Mouse (Mus musculus) stomach, embryonic 14.5 days (tissue): ENCODE results near the gene Cldn11. TPM values are rescaled to one million over a fixed set of nuclear protein-coding genes. Genes with fewer than 3 reads are reported as not detected.
"Not testable (repeated sequence)": the region's sequence is repeated elsewhere in the genome, so short reads cannot be mapped to it uniquely, and the experiment has no call there.

Source experiments
- ATAC-seq: fragments of 200-750 bp; cut with Nextera tagmentation; 2 replicates; pipeline ENCODE4 v1.8.0; 2017; ENCODE audit warnings: low read depth, moderate TSS enrichment; ENCODE audit not compliant: insufficient number of reproducible peaks, insufficient read depth, low FRiP score
- H3K27ac ChIP-seq: fragments of 300-500 bp; sonication (generic); 2 replicates; pipeline ENCODE4 v1.5.1; 2014; ENCODE audit warnings: mild to moderate bottlenecking, low read length, moderate library complexity, mixed read lengths
- H3K27me3 ChIP-seq: fragments of 300-500 bp; sonication (generic); 2 replicates; pipeline ENCODE4 v1.6.1; 2014; ENCODE audit warnings: low read length, control low read depth, mixed read lengths; ENCODE audit not compliant: control insufficient read depth, insufficient read depth
- H3K36me3 ChIP-seq: fragments of 300-500 bp; sonication (generic); 2 replicates; pipeline ENCODE4 v1.6.1; 2014; ENCODE audit warnings: mild to moderate bottlenecking, control low read depth, low read length, moderate library complexity, mixed read lengths; ENCODE audit not compliant: control insufficient read depth, insufficient read depth
- H3K4me1 ChIP-seq: fragments of 300-500 bp; sonication (generic); 2 replicates; pipeline ENCODE4 v1.6.1; 2014; ENCODE audit warnings: low read length, control low read depth, mixed read lengths; ENCODE audit not compliant: control insufficient read depth, insufficient read depth
- H3K4me2 ChIP-seq: fragments of 300-500 bp; sonication (generic); replicated peaks from 2 replicates; pipeline ENCODE4 v1.6.1; 2014; ENCODE audit warnings: low read depth, low read length, control low read depth
- H3K4me3 ChIP-seq: fragments of 300-500 bp; sonication (generic); 2 replicates; pipeline ENCODE4 v1.5.1; 2014; ENCODE audit warnings: low read depth, low read length, control low read depth
- H3K9ac ChIP-seq: fragments of 300-500 bp; sonication (generic); replicated peaks from 2 replicates; pipeline ENCODE4 v1.6.1; 2014; ENCODE audit warnings: low read depth, mild to moderate bottlenecking, control low read depth, low read length, moderate library complexity, mixed read lengths
- H3K9me3 ChIP-seq: fragments of 300-500 bp; sonication (generic); 2 replicates; pipeline ENCODE4 v1.6.1; 2016; ENCODE audit warnings: low read depth, low read length, control low read depth; ENCODE audit not compliant: control insufficient read depth
- WGBS: fragments of 180-500 bp; shearing (Covaris S2); extraction: QIAGEN DNeasy Blood & Tissue Kit; methylation state at CpG from one replicate; pipeline ENCODE4 v1.1.7; 2014; 5-methylcytosine and 5-hydroxymethylcytosine counted together
- polyA plus RNA-seq: library from polyadenylated mRNA; unstranded; fragments of >200 nt; fragmentation: Nextera tagmentation; extraction: Ambion mirVana; gene quantifications from 2 replicates; pipeline ENCODE4 v1.2.1, GENCODE M21; 2014

Cldn11 gene
- polyA plus RNA-seq, 1 experiment from 2014 or later = 2.0 TPM

DNA sequence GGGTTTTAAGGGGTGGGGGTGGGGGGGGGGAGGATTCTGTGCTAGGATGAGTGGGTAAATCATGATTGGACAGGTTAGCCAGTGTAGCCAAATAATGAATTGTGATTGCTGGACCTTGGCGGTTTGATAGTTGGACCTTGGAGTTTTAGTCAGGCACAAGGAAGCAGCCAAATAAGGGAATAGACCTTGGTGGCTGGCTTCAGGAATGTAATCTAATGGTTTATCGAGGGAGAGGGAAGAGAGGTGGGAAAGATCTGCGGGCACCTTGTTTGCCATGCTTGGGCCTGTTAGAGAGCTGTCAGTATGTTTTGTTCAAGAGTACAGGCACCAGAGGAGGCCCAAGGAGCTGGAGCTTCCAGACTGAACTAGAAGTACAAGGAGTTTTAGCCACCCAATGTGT, 22.9 kb upstream of the Cldn11 start:
- no peaks in the 10 kb centered on the region for H3K9me3 ChIP-seq
- no peaks in the 10 kb centered on the region for H3K36me3 ChIP-seq
- H3K4me1 ChIP-seq = no peaks in the 10 kb centered on the region
- WGBS = 59% methylated on average over 3 of the region's 3 CpGs
- no peak overlapping the region for H3K9ac ChIP-seq
- no peak for ATAC-seq
- H3K4me2 ChIP-seq = no peak overlapping the region
- H3K27me3 ChIP-seq = no peaks in the 10 kb centered on the region
- no peak overlapping the region for H3K27ac ChIP-seq
- H3K4me3 ChIP-seq = no peak overlapping the region

DNA sequence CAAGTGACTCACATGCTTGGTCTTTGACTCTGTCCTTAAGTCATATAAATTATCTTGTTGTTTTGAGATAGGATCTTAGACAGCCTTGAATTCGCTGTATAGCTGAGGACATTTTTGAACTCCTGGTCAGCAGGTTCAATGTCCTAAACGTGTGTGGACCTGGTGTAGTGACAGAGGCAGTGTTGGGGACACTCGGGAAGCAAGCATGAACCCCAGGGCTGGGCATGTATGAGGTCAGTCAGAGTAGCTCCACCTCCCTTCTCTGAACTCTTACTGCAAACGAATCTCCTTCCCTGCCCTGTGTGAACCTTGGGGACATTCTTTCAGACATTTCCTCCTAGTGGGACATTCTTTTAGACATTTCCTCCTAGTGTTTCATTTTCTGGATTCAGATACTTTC, 20.0 kb upstream of the Cldn11 start:
- no peak overlapping the region for H3K9ac ChIP-seq
- WGBS = 30% methylated on average over 4 of the region's 4 CpGs
- no peak overlapping the region for H3K4me3 ChIP-seq
- no peaks in the 10 kb centered on the region for H3K9me3 ChIP-seq
- no peak for ATAC-seq
- no peak overlapping the region for H3K27ac ChIP-seq
- peaks cover 5% of the 10 kb centered on the region; the same call in 1 of the 2 replicates for H3K4me1 ChIP-seq
- H3K36me3 ChIP-seq = no peaks in the 10 kb centered on the region
- no peaks in the 10 kb centered on the region for H3K27me3 ChIP-seq
- no peak overlapping the region for H3K4me2 ChIP-seq

DNA sequence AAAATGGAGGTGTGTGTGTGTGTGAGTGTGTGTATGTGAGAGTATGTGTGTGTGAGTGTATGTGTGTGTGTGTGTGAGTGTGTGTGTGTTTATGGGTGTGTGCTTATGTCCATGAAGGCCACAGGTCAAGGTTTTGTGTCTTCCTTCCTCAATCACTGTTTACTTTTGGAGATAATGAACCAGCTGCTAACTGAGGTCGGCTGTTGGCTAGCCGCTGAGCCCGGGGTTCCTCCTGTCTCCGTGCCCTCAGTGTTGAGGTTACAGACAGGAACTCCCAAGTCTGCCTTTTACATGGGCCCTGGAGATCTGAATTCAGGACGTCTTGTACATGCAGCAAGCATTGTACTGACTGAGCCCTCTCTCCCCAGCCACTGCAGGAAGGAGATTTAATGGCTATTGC, 16.1 kb upstream of the Cldn11 start:
- WGBS = 3% methylated on average over 5 of the region's 5 CpGs
- H3K4me3 ChIP-seq = no peak overlapping the region
- H3K9me3 ChIP-seq = no peaks in the 10 kb centered on the region
- no peaks in the 10 kb centered on the region for H3K36me3 ChIP-seq
- H3K4me1 ChIP-seq = peaks cover 5% of the 10 kb centered on the region; the same call in 1 of the 2 replicates
- no peak overlapping the region for H3K9ac ChIP-seq
- no peak for ATAC-seq
- H3K27ac ChIP-seq = no peak overlapping the region; the same call in 1 of the 2 replicates
- H3K4me2 ChIP-seq = no peak overlapping the region
- no peaks in the 10 kb centered on the region for H3K27me3 ChIP-seq

DNA sequence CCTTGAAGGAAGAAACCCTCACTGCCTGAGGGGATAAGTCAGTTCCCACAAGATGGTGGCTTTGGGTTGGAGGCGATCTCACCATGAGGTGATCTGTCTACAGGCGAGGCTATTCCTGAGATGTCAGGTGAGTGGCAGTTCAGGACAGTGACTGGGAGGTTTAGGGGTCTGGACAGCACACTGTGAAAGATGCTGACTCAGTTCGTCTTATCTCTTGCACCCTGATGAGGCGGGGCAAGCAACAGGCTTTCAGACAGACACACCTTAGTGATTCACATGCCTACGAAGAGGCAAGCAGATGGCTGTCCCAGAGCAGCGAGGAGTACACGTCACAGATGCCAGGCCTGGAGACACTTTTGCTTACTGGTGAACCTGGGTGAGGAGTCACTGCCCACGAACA, 15.5 kb upstream of the Cldn11 start:
- peaks cover 5% of the 10 kb centered on the region; the same call in 1 of the 2 replicates for H3K4me1 ChIP-seq
- no peak overlapping the region; the same call in 1 of the 2 replicates for H3K27ac ChIP-seq
- peak; percentile 66; the same call in 1 of the 2 replicates for ATAC-seq
- WGBS = 71% methylated on average over 8 of the region's 8 CpGs
- H3K27me3 ChIP-seq = no peaks in the 10 kb centered on the region
- no peak overlapping the region for H3K9ac ChIP-seq
- no peaks in the 10 kb centered on the region for H3K36me3 ChIP-seq
- no peak overlapping the region for H3K4me3 ChIP-seq
- H3K9me3 ChIP-seq = no peaks in the 10 kb centered on the region
- H3K4me2 ChIP-seq = no peak overlapping the region

DNA sequence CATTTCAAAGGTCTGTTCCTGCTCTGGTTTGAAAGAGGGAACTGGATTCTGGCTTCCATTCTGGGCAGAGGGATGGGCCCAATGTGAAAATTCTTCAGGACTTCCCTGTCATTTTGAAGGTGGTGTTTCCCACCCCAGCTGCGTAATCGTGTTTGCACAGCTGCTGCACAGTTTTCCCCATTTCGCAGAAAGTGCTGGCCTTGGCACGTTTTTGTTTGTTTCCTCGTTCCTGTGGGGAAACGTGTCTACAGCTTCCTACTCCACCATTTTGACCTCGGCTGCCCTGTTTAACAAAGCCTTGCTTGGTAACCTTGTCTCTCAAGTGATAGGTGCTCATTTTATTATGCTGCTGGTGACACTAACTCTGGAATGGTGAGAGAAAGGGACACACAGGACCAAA, 15.0 kb upstream of the Cldn11 start:
- Histone ChIP-seq H3K27ac (no peak overlapping the region; the same call in 1 of the 2 replicates), H3K9ac (no peak overlapping the region), H3K4me3 (no peak overlapping the region), H3K4me2 (no peak overlapping the region), H3K4me1 (peaks cover 5% of the 10 kb centered on the region; the same call in 1 of the 2 replicates), H3K27me3 (no peaks in the 10 kb centered on the region), H3K9me3 (no peaks in the 10 kb centered on the region), H3K36me3 (no peaks in the 10 kb centered on the region)
- ATAC-seq = no peak
- 49% methylated on average over 7 of the region's 7 CpGs for WGBS

DNA sequence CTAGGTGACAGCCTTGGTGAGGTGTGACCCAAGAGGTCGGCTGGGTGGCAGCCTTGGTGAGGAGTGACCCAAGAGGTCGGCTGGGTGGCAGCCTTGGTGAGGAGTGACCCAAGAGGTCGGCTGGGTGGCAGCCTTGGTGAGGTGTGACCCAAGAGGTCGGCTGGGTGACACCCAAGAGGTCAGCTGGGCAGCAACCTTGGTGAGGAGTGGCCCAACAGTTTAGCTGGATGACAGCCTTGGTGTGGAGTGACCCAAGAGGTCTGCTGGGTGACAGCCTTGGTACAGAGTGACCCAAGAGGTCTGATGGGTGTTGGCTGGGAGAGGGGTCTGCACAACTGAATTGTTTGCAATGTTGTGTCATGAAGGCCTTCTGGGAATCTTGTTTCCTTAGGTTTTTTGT, 13.1 kb upstream of the Cldn11 start:
- not testable (repeated sequence) for H3K9ac ChIP-seq, H3K27me3 ChIP-seq, ATAC-seq, H3K4me1 ChIP-seq, H3K4me3 ChIP-seq, H3K36me3 ChIP-seq, H3K27ac ChIP-seq, H3K9me3 ChIP-seq, H3K4me2 ChIP-seq
- 69% methylated on average over 4 of the region's 4 CpGs for WGBS

DNA sequence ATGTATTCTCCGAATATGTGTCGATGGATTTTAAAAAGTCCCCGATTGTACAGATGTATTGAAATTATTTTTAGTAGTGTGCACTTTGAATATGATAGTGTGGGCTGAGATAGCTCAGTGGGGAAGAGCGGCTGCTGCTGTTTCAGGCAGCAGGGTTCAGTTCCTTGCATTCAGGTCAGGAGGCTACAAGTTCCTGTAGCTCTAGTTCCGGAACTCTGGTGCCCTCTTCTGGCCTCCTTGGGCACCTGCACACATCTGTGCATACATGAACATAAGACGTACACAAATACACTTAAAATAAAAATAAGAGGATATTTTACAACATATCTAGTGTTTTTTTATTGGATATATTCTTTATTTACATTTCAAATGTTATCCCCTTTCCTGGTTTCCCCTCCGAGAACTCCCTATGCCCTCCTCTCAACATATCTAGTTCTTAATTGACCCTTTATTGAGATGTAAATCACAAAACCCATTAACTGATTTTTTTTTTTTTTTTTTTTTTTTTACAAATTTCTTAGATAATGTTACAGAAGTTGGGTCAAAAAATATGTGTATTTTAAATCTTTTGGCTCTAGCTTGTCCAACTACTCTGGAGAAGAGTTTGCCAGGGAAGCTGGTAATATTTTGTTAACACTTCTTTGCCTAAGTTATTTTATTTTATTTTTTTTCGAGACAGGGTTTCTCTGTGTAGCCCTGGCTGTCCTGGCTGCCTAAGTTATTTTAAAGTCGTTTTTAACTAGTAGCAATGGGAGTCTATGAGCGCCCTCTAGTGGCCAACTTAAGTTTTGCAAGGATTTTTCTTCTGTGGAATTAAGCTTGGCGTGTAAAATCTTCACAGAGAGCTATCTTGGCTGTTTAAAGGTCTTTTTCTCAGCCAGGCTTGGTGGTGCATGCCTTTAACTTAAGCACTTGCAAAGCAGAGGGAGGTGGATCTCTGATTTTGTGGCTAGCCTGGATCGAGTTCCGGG, 11.0 kb upstream of the Cldn11 start:
- Histone ChIP-seq H3K27me3 (no peaks in the 10 kb centered on the region), H3K4me3 (no peak overlapping the region), H3K4me2 (no peak overlapping the region), H3K9ac (no peak overlapping the region), H3K9me3 (no peaks in the 10 kb centered on the region), H3K27ac (no peak overlapping the region), H3K4me1 (peaks cover 1% of the 10 kb centered on the region; the same call in 1 of the 2 replicates), H3K36me3 (no peaks in the 10 kb centered on the region)
- no peak for ATAC-seq
- WGBS = 59% methylated on average over 13 of the region's 13 CpGs

DNA sequence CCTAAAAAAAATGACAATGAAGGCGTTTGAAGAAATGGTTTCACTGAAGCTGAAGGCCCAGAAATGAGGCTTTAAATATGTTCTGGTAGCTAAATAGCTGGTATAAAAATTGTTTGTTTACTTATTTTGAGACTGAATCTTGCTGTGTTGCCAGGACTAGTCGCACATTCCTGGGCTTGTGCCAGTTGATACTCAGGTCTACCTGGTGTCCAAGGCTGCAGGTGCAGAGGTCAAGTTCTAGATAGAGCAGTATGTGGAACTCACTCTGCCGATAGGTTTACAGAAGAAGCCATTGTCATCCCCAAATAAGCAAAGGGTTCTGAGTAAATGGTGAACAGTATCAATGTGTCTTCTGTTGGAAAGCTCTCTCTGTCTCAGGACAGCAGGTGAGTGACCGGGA, 8.1 kb upstream of the Cldn11 start:
- H3K4me2 ChIP-seq = no peak overlapping the region
- no peak overlapping the region for H3K4me3 ChIP-seq
- H3K9ac ChIP-seq = no peak overlapping the region
- no peaks in the 10 kb centered on the region for H3K36me3 ChIP-seq
- H3K9me3 ChIP-seq = no peaks in the 10 kb centered on the region
- H3K27me3 ChIP-seq = no peaks in the 10 kb centered on the region
- no peak overlapping the region for H3K27ac ChIP-seq
- H3K4me1 ChIP-seq = no peaks in the 10 kb centered on the region
- 85% methylated on average over 4 of the region's 4 CpGs for WGBS
- no peak for ATAC-seq
